Mouse (Mus musculus): Measurements from ENCODE around the gene Kcnip4. TPM values are rescaled to one million over a fixed set of nuclear protein-coding genes. Genes with fewer than 3 reads are reported as not detected.

Kcnip4 gene
- polyA plus RNA-seq, 1 experiment: not detected

DNA sequence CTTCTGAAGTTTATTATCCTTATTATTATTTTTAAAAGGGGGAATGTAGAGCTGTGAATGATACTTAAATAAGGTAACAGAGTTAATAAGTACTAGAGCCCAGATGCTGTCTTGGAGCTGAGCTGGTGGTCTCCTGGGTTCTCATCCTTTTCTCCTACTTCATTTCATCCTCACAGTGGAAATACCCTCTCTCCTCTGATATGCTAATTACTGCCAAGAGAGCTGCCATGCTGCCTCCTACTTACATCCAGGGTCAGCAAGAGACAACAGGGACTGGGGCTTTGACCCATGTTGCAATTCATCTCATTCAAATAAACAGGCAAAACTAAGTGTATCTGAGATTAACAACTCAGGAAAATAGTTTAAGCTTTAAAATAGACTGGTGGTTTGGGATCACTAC, 73.4 kb downstream of the Kcnip4 start:
- Histone ChIP-seq H3K27me3 (ENCODE audit: control insufficient read depth, insufficient read depth, low read length) (no peaks in the 10 kb centered on the region), H3K27ac (ENCODE audit: insufficient read depth, low read depth, low read length) (no peak overlapping the region), H3K36me3 (ENCODE audit: control insufficient read depth, insufficient read depth, low read length) (no peaks in the 10 kb centered on the region), H3K4me1 (ENCODE audit: control insufficient read depth, insufficient read depth, insufficient read length, low read length) (no peaks in the 10 kb centered on the region), H3K4me3 (ENCODE audit: low read depth, low read length) (no peak overlapping the region)
- TF ChIP-seq CTCF (IDR thresholded peaks at IDR 0.05; ENCODE audit: extremely low read depth, insufficient read length, insufficient replicate concordance, low read depth, low read length) (no peak), POLR2A (IDR thresholded peaks at IDR 0.05; ENCODE audit: low read depth, low read length) (no peak)

DNA sequence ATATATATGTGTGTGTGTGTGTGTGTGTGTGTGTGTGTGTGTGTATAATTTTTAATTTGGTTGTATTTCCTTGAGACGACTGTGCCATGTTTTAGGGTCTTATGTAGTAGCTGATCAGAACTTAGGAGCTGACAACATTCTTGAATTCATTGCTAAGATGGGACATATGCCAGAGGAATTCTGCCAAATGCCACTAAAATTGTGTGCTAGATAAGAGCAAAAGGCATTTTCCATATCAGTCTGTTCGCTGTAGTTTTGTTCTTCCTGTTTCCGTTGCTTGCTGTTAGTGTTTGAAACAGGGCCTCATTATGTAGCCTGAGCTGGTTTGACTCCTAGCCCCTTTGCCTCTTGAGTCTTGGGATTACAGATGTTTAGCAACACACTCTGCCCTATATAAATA, 73.8 kb downstream of the Kcnip4 start:
- no peak for TF ChIP-seq POLR2A (IDR thresholded peaks at IDR 0.05; ENCODE audit: low read depth, low read length)
- TF ChIP-seq CTCF (IDR thresholded peaks at IDR 0.05; ENCODE audit: extremely low read depth, insufficient read length, insufficient replicate concordance, low read depth, low read length): no peak
- H3K4me3 ChIP-seq (ENCODE audit: low read depth, low read length): no peak overlapping the region
- 63% methylated on average over 3 of the region's 3 CpGs for WGBS
- no peaks in the 10 kb centered on the region for H3K36me3 ChIP-seq (ENCODE audit: control insufficient read depth, insufficient read depth, low read length)
- H3K27me3 ChIP-seq (ENCODE audit: control insufficient read depth, insufficient read depth, low read length): no peaks in the 10 kb centered on the region
- no peaks in the 10 kb centered on the region for H3K4me1 ChIP-seq (ENCODE audit: control insufficient read depth, insufficient read depth, insufficient read length, low read length)
- no peak overlapping the region for H3K27ac ChIP-seq (ENCODE audit: insufficient read depth, low read depth, low read length)

DNA sequence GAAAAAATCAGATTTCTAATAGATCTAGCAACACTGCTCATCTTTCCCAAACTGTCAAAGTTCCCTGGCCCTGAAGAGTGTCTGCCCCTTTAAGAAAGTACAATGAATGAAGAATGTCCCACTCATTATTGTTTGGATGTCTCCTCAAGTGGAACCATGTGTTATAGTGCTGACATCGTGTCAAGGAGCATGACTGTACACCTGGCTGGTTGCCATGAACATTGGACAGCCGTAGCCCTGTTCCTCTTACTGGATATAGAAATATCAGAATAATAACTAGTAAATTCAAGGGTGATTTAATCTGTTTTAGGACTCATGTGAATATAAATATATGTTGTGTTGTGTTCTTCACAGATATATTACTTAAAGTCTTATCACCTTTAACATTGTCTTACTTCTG, 87.5 kb downstream of the Kcnip4 start:
- no peak for TF ChIP-seq POLR2A (IDR thresholded peaks at IDR 0.05; ENCODE audit: low read depth, low read length)
- no peak for TF ChIP-seq CTCF (IDR thresholded peaks at IDR 0.05; ENCODE audit: extremely low read depth, insufficient read length, insufficient replicate concordance, low read depth, low read length)
- Histone ChIP-seq H3K4me3 (ENCODE audit: low read depth, low read length) (no peak overlapping the region), H3K27ac (ENCODE audit: insufficient read depth, low read depth, low read length) (no peak overlapping the region), H3K36me3 (ENCODE audit: control insufficient read depth, insufficient read depth, low read length) (no peaks in the 10 kb centered on the region), H3K27me3 (ENCODE audit: control insufficient read depth, insufficient read depth, low read length) (no peaks in the 10 kb centered on the region), H3K4me1 (ENCODE audit: control insufficient read depth, insufficient read depth, insufficient read length, low read length) (no peaks in the 10 kb centered on the region)
- 56% methylated on average over 2 of the region's 2 CpGs for WGBS

DNA sequence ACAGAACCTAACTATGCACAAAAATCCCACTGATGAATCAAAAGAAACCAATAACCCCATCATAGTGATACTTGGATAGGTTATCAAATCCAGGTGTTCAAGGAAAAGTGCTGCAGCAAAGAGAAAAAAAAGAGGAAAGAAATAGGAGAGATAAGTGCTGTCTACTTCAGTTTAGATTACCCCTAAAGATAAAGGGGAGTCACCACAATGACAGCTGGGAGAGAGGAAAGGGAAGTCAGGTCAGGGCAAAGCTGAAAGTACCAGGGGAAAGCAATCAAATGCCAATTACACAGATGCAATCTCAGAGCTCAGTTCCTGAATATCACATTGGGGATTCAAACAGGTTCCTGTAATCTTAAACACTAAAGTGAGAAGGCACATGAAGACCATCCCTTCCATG, 97.0 kb downstream of the Kcnip4 start:
- Histone ChIP-seq H3K36me3 (ENCODE audit: control insufficient read depth, insufficient read depth, low read length) (no peaks in the 10 kb centered on the region), H3K27ac (ENCODE audit: insufficient read depth, low read depth, low read length) (no peak overlapping the region), H3K4me1 (ENCODE audit: control insufficient read depth, insufficient read depth, insufficient read length, low read length) (no peaks in the 10 kb centered on the region), H3K4me3 (ENCODE audit: low read depth, low read length) (no peak overlapping the region), H3K27me3 (ENCODE audit: control insufficient read depth, insufficient read depth, low read length) (no peaks in the 10 kb centered on the region)
- TF ChIP-seq CTCF (IDR thresholded peaks at IDR 0.05; ENCODE audit: extremely low read depth, insufficient read length, insufficient replicate concordance, low read depth, low read length) (no peak), POLR2A (IDR thresholded peaks at IDR 0.05; ENCODE audit: low read depth, low read length) (no peak)

DNA sequence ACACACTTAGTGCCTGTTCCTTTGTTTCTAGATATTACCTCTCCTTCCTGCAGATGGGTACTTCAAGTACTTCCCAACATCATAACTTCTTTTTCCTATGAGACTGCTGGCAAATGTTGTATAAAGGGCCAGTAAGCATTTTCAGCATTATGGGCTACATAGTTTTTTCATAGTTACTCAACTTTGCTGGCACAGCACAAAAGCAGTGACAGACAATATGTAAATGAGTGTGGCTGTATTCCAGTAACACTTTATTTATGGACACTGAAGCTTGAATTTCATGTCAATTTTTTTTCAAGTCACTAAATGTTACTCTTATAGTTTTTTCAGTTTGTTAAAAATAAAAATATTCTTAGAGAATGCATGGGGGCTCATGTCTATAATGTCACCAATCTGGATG, 105.0 kb downstream of the Kcnip4 start:
- Histone ChIP-seq H3K4me3 (ENCODE audit: low read depth, low read length) (no peak overlapping the region), H3K36me3 (ENCODE audit: control insufficient read depth, insufficient read depth, low read length) (no peaks in the 10 kb centered on the region), H3K27ac (ENCODE audit: insufficient read depth, low read depth, low read length) (no peak overlapping the region), H3K27me3 (ENCODE audit: control insufficient read depth, insufficient read depth, low read length) (no peaks in the 10 kb centered on the region), H3K4me1 (ENCODE audit: control insufficient read depth, insufficient read depth, insufficient read length, low read length) (no peaks in the 10 kb centered on the region)
- TF ChIP-seq POLR2A (IDR thresholded peaks at IDR 0.05; ENCODE audit: low read depth, low read length) (no peak), CTCF (IDR thresholded peaks at IDR 0.05; ENCODE audit: extremely low read depth, insufficient read length, insufficient replicate concordance, low read depth, low read length) (no peak)

DNA sequence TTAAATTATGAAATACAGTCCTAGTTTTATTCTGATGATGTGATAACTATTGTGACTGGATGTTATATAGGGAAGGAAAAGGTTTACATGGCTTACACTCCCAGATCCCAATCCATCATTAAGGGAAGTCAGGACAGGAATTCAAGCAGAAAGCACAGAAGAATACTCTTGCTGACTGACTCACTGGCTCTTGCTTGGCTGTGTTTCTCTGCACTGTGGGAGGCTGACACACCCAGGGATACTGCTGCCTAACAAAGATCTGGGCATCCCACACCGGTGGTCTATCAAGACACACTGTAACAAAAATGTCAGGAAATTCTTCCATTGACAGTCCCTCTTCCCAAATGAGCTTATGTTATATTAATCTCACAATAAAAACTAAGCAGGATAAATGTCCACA, 116.4 kb downstream of the Kcnip4 start:
- Histone ChIP-seq H3K27me3 (ENCODE audit: control insufficient read depth, insufficient read depth, low read length) (no peaks in the 10 kb centered on the region), H3K4me1 (ENCODE audit: control insufficient read depth, insufficient read depth, insufficient read length, low read length) (no peaks in the 10 kb centered on the region), H3K4me3 (ENCODE audit: low read depth, low read length) (no peak overlapping the region), H3K36me3 (ENCODE audit: control insufficient read depth, insufficient read depth, low read length) (no peaks in the 10 kb centered on the region), H3K27ac (ENCODE audit: insufficient read depth, low read depth, low read length) (no peak overlapping the region)
- TF ChIP-seq POLR2A (IDR thresholded peaks at IDR 0.05; ENCODE audit: low read depth, low read length): no peak
- no peak for TF ChIP-seq CTCF (IDR thresholded peaks at IDR 0.05; ENCODE audit: extremely low read depth, insufficient read length, insufficient replicate concordance, low read depth, low read length)
- 73% methylated on average over 1 of the region's 1 CpGs for WGBS

DNA sequence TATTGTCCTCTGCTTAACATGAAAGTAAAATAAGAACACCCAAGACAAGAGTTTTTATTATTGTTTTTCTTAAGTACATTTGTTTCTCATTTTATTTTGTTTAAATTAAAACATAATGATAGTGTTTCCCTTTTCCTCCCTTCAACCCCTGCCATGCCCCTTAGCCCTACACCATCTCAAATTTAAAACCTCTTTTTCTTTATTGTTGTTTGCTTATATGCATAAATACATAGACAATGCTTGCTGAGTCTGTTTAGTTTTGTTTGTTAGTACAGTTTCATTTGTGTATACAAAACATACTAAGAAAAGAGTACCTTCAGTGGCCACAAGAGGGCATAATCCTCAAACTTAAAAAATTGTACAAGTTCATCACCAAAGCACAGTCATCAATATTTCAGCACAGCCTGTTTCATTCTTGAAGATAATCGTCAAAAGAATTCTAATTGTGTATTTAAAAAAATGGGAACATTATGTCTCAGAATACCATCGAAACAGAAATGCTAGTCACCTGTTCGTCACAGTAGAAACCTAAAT, 154.1 kb downstream of the Kcnip4 start:
- 47% methylated on average over 3 of the region's 3 CpGs for WGBS
- H3K36me3 ChIP-seq (ENCODE audit: control insufficient read depth, insufficient read depth, low read length): no peaks in the 10 kb centered on the region
- H3K27me3 ChIP-seq (ENCODE audit: control insufficient read depth, insufficient read depth, low read length): no peaks in the 10 kb centered on the region
- H3K4me3 ChIP-seq (ENCODE audit: low read depth, low read length): no peak overlapping the region
- H3K27ac ChIP-seq (ENCODE audit: insufficient read depth, low read depth, low read length): no peak overlapping the region
- TF ChIP-seq POLR2A (IDR thresholded peaks at IDR 0.05; ENCODE audit: low read depth, low read length) (no peak), CTCF (IDR thresholded peaks at IDR 0.05; ENCODE audit: extremely low read depth, insufficient read length, insufficient replicate concordance, low read depth, low read length) (no peak)
- no peaks in the 10 kb centered on the region for H3K4me1 ChIP-seq (ENCODE audit: control insufficient read depth, insufficient read depth, insufficient read length, low read length)

Data from small intestine, adult 2 months (tissue).